Mouse (Mus musculus) limb, embryonic 14.5 days (tissue): Measurements from ENCODE around the gene Col9a3. TPM values are rescaled to one million over a fixed set of nuclear protein-coding genes. Genes with fewer than 3 reads are reported as not detected.

Source experiments
- ATAC-seq: fragments of 200-750 bp; cut with Nextera tagmentation; 2 replicates; pipeline ENCODE4 v1.8.0; 2017; ENCODE audit warnings: low read depth, moderate number of reproducible peaks, moderate TSS enrichment; ENCODE audit not compliant: low FRiP score
- DNase-seq: peaks from one replicate; pipeline ENCODE4 v3.0.0-alpha.2; 2015; ENCODE audit warnings: low spot score
- H3K27ac ChIP-seq: fragments of 300-500 bp; sonication (generic); replicated peaks from 2 replicates; pipeline ENCODE4 v1.5.1; 2014; ENCODE audit warnings: low read depth, mild to moderate bottlenecking, low read length, moderate library complexity, mixed read lengths
- H3K27me3 ChIP-seq: fragments of 300-500 bp; sonication (generic); 2 replicates; pipeline ENCODE4 v1.6.1; 2014; ENCODE audit warnings: low read length, mixed read lengths; ENCODE audit not compliant: control insufficient read depth, insufficient read depth
- H3K36me3 ChIP-seq: fragments of 300-500 bp; sonication (generic); 2 replicates; pipeline ENCODE4 v1.6.1; 2014; ENCODE audit warnings: mild to moderate bottlenecking, low read length, moderate library complexity, mixed read lengths; ENCODE audit not compliant: control insufficient read depth, insufficient read depth
- H3K4me1 ChIP-seq: fragments of 300-500 bp; sonication (generic); 2 replicates; pipeline ENCODE4 v1.6.1; 2014; ENCODE audit warnings: antibody characterized with exemption, low read length, mixed read lengths; ENCODE audit not compliant: control insufficient read depth, insufficient read depth
- H3K4me2 ChIP-seq: fragments of 300-500 bp; sonication (generic); replicated peaks from 2 replicates; pipeline ENCODE4 v1.6.1; 2014; ENCODE audit warnings: low read depth, mild to moderate bottlenecking, low read length, moderate library complexity; ENCODE audit not compliant: severe bottlenecking
- H3K4me3 ChIP-seq: fragments of 300-500 bp; sonication (generic); replicated peaks from 2 replicates; pipeline ENCODE4 v1.5.1; 2014; ENCODE audit warnings: low read length
- H3K9ac ChIP-seq: fragments of 300-500 bp; sonication (generic); 2 replicates; pipeline ENCODE4 v1.6.1; 2014; ENCODE audit warnings: mild to moderate bottlenecking, low read depth, low read length, moderate library complexity; ENCODE audit not compliant: severe bottlenecking
- H3K9me3 ChIP-seq: fragments of 300-500 bp; sonication (generic); 2 replicates; pipeline ENCODE4 v1.6.1; 2016; ENCODE audit warnings: low read length; ENCODE audit not compliant: control insufficient read depth
- POLR2A ChIP-seq: fragments of 200-500 bp; IDR thresholded peaks from 2 replicates; pipeline ENCODE4 v1.8.0; 2012; ENCODE audit warnings: inconsistent platforms, mild to moderate bottlenecking, moderate library complexity, borderline replicate concordance; ENCODE audit not compliant: insufficient read depth, insufficient read length; ENCODE audit errors: extremely low read depth
- WGBS: fragments of 180-500 bp; shearing (Covaris S2); extraction: QIAGEN DNeasy Blood & Tissue Kit; methylation state at CpG from one replicate; pipeline ENCODE4 v1.1.7; 2014; 5-methylcytosine and 5-hydroxymethylcytosine counted together
- polyA plus RNA-seq, 2 experiments: library from polyadenylated mRNA; depleted of rRNA in 1 of 2; stranded (reverse) in 1 of 2; unstranded in 1 of 2; fragments of >200 nt; fragmentation: Nextera tagmentation in 1 of 2; extraction: Ambion mirVana in 1 of 2; gene quantifications; 2 replicates each; pipeline versions ENCODE4 v1.2.1 to v1.2.3; 2012 to 2014

Gene Col9a3
- polyA plus RNA-seq (2012; rRNA removed) (612 and 663 TPM in 2 replicates), polyA plus RNA-seq (2014; fragmentation: Nextera tagmentation; extraction: Ambion mirVana) (334 and 360 TPM in 2 replicates)

- peak within 1 kb of the TSS; percentile 88 for H3K27ac ChIP-seq
- no peak for DNase-seq
- TF ChIP-seq POLR2A = no peak
- H3K27me3 ChIP-seq = 0 out of 2 replicates have a peak, but pooled peaks cover 6% of the 10 kb centered on the region
- 37% methylated on average over 4 of the region's 4 CpGs for WGBS
- peak within 1 kb of the TSS; percentile 65 for H3K4me2 ChIP-seq
- no peak for ATAC-seq
- H3K4me1 ChIP-seq = peaks cover 13% of the 10 kb centered on the region
- H3K9ac ChIP-seq = peak within 1 kb of the TSS; percentile 64
- H3K4me3 ChIP-seq = peak within 1 kb of the TSS; percentile 47
- peaks cover 39% of the 10 kb centered on the region for H3K36me3 ChIP-seq
- H3K9me3 ChIP-seq = no peaks in the 10 kb centered on the region
Observed at GRCm38 (mm10) chr2:180597490-180597889, at the start of gene Col9a3. TSS of gene Col9a3 (plus strand) at chr2:180597790.

GRCm38 (mm10) chr2:180552340-180552739 lies 45.2 kb upstream of the Col9a3 start:
- WGBS = 65% methylated on average over 3 of the region's 3 CpGs
- Histone ChIP-seq H3K4me2 (no peak overlapping the region), H3K4me1 (no peaks in the 10 kb centered on the region), H3K27ac (no peak overlapping the region), H3K9ac (no peak overlapping the region), H3K27me3 (no peaks in the 10 kb centered on the region), H3K4me3 (no peak overlapping the region), H3K36me3 (no peaks in the 10 kb centered on the region), H3K9me3 (no peaks in the 10 kb centered on the region)
- TF ChIP-seq POLR2A = no peak
- no peak for DNase-seq
- no peak for ATAC-seq

GRCm38 (mm10) chr2:180555219-180555618 lies 42.4 kb upstream of the Col9a3 start:
- ATAC-seq = no peak

GRCm38 (mm10) chr2:180556470-180556869 lies 41.1 kb upstream of the Col9a3 start:
- Histone ChIP-seq H3K27me3 (no peaks in the 10 kb centered on the region), H3K4me2 (no peak overlapping the region), H3K4me1 (no peaks in the 10 kb centered on the region), H3K9ac (no peak overlapping the region), H3K4me3 (no peak overlapping the region), H3K9me3 (no peaks in the 10 kb centered on the region), H3K27ac (no peak overlapping the region), H3K36me3 (no peaks in the 10 kb centered on the region)
- DNase-seq (no peak), ATAC-seq (no peak)
- no peak for TF ChIP-seq POLR2A
- WGBS = 80% methylated on average over 3 of the region's 3 CpGs

More at GRCm38 (mm10) chr2:180555219-180555618, 42.4 kb upstream of the Col9a3 start:
- DNase-seq = peak; percentile 9
- Histone ChIP-seq H3K27ac (no peak overlapping the region), H3K4me2 (no peak overlapping the region), H3K4me1 (no peaks in the 10 kb centered on the region), H3K9me3 (no peaks in the 10 kb centered on the region), H3K27me3 (no peaks in the 10 kb centered on the region), H3K36me3 (no peaks in the 10 kb centered on the region), H3K9ac (no peak overlapping the region), H3K4me3 (no peak overlapping the region)
- WGBS = 58% methylated on average over 3 of the region's 3 CpGs
- no peak for TF ChIP-seq POLR2A

- no peaks in the 10 kb centered on the region for H3K4me1 ChIP-seq
- 54% methylated on average over 5 of the region's 5 CpGs for WGBS
- no peak overlapping the region for H3K4me2 ChIP-seq
- no peaks in the 10 kb centered on the region for H3K27me3 ChIP-seq
- no peak for TF ChIP-seq POLR2A
- no peak overlapping the region for H3K9ac ChIP-seq
- no peak for ATAC-seq
- DNase-seq = no peak
- H3K27ac ChIP-seq = no peak overlapping the region
- no peak overlapping the region for H3K4me3 ChIP-seq
- H3K36me3 ChIP-seq = no peaks in the 10 kb centered on the region
- no peaks in the 10 kb centered on the region for H3K9me3 ChIP-seq
Observed at GRCm38 (mm10) chr2:180560245-180560644, 37.3 kb upstream of the Col9a3 start.

GRCm38 (mm10) chr2:180562146-180562545 lies 35.4 kb upstream of the Col9a3 start:
- no peak for TF ChIP-seq POLR2A
- Histone ChIP-seq H3K9me3 (no peaks in the 10 kb centered on the region), H3K27me3 (no peaks in the 10 kb centered on the region), H3K27ac (no peak overlapping the region), H3K4me2 (no peak overlapping the region), H3K4me1 (no peaks in the 10 kb centered on the region), H3K9ac (no peak overlapping the region), H3K36me3 (no peaks in the 10 kb centered on the region), H3K4me3 (no peak overlapping the region)
- WGBS = 46% methylated on average over 5 of the region's 5 CpGs
- DNase-seq = peak; percentile 4
- ATAC-seq = no peak
